Mouse (Mus musculus): ENCODE measurements at regions not wholly inside any gene's neighbourhood (a gene's known extent, or its start where the extent isn't known, plus 50 kb on each side); places are given as distances from the start of the nearest gene placed in this dataset.
A peak's percentile ranks its signal among the peaks of the same experiment; 100 is the strongest.

DNA sequence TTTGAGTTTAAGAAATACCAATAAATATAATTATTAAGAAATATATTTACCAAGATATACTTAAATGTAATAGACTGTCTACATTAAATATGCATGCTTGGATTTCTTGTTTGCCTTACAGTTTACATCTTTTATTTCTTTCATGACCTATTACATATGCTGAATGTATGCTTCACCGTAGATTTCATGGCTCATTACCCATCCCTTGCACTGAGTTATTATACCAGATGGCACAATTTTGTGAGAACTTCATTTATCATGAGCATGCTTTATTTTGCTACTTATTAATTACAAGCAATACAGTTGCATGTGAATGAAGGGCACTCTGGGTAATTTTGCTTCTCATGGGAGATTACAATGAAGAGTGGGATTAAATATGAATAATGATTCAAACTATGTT is 856.0 kb upstream of the Nectin3 start:
- DNase-seq (ENCODE audit: low spot score in 2 of 2): no peak

DNA sequence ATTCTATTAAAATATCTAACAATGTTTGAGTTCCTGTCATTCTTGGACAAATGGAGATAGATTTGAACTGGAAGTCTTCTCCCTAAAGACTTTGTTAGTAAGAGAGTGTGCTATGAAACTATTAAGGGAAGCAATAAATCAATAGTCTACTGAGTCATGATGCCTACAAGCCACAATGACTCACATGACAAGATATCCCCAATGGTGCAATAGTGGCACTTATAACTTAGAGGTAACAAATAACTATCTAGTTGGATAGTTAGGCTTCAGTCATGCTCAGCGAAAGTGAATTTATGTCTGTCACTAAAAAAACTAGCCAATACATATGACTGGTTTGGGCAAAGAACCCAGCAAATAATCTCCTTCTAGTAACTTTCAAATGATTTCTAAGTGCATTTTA is 889.1 kb upstream of the Dppa4 start:
- no peak for DNase-seq (ENCODE audit: low spot score in 2 of 2)

DNA sequence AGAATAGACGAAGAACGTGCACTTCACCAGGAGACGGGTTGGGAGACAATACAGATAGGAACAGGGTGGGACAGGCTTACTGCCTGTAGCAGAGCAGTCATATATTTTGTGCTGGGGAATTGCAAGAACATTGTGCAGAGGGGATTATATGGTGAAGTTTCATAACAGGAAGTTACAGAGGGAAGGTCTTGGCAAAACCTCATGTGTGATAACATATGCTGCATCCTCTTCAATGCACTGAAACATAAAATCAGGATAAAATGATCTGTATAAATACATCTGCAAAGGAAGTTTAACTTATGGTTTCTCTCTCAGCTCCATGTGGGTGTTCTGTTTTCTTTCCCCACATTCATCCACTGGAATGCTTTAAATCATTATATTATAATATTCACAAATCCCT is 876.5 kb upstream of the Dppa4 start:
- DNase-seq (ENCODE audit: low spot score in 2 of 2): no peak

DNA sequence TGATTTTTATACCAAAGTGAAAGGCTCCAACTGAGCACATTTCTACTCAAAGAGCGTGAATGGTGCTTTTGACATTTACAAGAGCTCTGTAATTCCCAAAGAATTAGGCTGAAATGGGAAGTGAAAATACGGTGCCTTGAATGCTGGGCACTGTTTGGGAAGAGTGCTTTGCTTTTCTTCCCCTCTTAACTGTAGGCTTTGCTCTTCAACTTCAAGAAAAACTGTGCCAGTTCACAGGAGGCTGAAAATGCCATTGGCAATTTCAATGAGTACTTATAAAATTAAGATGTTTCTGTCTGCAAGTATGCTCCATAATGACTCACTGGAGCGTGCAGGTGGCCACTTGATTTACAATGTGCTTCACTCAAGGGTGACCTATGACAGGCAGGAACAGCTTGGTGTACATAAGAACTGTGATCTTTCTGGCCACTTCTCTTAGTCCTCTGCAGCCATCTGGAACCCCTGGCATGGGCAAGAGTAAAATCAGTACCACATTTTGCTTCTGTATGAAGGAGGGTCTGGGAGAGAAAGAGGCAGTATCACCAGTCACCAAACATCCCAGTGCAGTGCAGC is 864.8 kb upstream of the Dppa4 start:
- DNase-seq (ENCODE audit: low spot score in 2 of 2): peak in 1 of 2 experiments; percentile 3

DNA sequence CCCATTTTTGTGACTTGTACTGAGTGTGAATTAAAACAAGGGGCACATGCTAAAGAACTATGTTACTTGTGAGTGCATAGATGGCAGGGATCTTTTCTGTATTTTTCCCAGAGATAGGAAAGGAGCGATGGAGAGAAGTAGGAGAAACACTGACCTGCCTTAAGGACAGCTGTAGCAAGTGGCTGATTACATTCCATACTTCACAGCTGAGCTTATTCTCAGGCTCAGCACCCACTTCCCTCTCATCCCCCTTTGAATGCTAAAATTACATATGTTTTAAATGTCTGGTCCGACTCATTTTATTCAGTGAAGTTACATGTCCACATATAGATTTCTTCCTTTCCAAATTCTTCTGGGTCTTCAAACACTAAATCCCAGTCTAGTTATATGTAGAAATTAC is 838.5 kb upstream of the Dppa4 start:
- DNase-seq (ENCODE audit: low spot score in 2 of 2): no peak

DNA sequence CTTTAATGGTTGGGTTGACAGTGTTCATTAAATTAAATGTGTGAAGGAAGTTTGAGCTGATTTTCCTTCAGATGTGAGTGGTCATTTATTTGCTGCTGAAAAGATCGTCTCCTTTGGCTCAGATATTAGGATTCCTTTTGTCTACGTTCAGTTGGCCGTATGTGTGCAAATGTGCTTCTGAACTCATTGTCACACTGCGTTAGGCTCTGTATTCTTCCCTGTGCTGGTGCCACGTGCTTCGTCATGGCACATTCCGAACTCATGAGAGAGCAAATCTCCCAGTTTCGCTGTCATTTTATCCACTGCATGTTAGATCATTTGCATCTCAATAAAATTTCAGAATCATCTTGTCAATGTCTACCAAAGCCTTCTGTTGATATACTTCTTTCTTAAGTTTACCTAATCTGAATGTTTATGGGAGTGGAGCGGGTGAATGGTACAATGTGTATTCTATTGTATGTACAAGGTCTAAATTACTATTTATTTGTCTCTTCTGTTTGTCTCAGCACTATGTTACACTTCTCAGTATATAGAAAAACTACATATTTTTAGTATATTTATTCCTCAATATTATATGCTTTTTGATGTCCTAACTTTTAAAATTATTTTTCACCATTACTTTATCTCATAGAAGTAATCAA is 808.0 kb upstream of the Dppa4 start:
- no peak for DNase-seq (ENCODE audit: low spot score in 2 of 2)

DNA sequence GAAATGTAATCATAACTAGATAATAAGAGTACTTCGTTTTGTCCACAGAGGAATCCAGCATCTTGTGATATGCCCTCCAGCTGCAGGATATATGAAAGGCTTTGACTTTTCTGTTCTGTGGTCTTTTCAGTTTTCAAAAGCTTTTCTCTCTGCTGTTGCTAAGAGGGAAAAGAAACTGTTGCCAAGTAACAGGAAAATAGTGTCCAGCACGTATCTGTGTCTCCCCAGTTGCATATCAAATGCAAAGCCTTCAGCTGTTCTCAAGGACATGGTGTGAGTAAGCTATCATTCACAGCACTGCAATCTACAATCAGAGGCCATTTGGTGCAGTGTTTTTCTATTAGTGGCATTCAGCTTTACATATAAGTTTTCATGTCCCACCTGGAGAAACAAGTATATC is 801.5 kb upstream of the Dppa4 start:
- DNase-seq (ENCODE audit: low spot score in 2 of 2): no peak

DNA sequence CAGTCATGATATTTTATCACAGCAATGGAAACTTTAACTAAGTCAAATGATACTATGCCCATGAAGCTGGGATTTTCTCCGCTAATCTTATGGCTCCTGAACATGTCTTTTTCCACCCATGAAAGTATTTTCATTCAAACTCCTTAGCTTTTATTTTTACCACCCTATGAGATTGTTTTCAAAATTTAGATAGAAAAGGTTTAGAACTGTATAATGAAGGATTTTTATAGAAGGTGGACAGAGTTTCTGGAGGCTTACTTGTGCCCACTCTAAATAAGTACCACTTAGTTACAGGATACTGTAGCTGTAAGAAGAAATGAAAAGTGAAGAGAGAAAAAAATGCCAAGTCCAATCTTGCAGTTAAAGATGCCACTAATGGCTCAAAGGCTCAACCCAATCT is 795.0 kb upstream of the Dppa4 start:
- DNase-seq (ENCODE audit: low spot score in 2 of 2): no peak

DNA sequence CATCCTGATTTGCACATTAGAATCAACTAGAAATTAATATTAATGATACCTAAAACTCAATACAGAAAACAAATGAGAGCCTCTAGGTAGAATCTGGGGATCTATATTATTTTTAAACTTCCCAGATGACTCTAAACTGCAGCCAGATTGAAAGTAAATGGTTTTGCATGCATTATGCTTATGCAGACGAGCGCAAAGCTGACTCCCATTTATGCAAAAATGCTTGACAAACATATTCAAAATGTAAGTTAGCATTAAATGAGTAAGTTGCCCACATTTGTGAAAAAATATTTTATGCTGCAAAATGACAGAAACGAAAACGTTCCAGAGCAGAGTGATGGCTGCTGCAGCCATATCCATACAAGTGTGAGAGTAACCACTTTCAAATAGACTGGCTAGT is 757.7 kb upstream of the Dppa4 start:
- no peak for DNase-seq (ENCODE audit: low spot score in 2 of 2)

DNA sequence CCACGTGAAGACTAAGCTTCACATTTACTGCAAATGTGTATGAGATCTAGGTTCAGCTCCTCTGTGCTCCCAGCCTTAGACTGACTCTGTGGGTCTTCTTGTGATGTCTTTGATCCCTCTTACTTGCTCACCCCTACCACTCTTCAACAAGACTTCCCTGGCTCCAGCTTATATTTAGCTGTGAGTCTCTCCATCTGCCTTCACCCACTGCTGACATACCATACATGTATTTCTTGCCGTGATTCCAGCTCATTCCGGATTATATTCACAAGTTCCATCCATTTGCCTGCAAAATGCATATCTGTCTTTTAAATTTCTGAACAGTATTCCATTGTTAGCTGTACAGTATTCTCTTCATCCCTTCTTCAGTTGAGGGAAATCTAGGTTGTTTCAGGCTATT is 756.9 kb upstream of the Dppa4 start:
- DNase-seq (ENCODE audit: low spot score in 2 of 2): no peak

DNA sequence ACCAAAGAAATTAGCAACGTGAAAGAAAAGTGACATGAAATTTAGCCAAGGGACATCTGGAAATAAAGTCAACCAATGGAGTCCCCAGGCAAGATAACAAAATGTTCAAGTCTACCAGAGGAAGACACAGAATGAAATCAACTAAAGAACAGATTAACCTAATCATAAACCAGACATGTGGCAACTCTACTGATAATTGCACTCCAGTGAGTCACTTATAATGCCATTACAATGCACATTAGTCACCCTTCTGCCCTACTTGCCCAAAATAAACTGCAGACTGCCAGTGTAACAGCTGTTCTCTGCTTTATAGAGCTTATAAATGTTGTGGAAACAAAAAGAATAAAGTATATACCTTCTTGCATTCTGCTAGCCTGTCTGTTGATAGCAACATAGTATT is 747.0 kb upstream of the Dppa4 start:
- peak in 1 of 2 experiments; percentile 11 for DNase-seq (ENCODE audit: low spot score in 2 of 2)

DNA sequence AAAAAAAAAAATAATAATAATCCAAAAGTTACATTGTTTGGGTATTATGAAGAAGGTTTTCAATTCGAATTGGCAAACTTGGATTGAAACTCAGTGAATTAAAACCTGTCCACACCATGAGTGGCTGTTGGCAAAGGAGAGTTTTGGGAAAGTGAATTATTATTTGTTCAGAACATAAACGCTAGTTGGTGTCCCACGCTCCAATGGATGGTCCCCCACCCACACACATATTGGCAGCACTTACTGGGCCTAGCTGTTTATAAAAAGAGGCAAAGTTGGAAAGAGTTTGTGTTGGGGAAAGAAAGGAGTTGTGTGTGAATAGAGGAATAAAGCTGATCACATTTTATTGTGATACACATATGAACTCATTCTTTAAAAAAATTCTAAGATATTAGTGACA is 732.4 kb upstream of the Dppa4 start:
- peak in 1 of 2 experiments; percentile 67 for DNase-seq (ENCODE audit: low spot score in 2 of 2)

DNA sequence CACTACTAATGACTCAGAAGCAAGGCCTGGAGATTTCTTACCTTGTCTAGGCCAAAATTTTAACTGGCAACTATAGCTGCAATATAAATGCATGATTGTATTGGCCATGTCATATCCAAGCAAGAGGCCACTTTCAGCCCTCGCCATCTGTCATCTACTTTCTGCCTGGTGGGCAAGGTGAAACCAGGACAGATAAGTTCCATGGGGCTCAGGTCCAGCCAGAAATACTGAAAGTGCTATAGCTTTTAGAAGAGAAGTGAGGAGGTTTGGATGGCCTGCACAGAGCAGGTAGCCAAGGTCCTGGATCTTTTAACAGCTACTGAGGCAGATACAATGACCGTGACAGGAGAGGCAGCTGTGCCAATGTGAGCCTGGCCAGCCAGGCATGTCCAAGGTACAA is 715.5 kb upstream of the Dppa4 start:
- DNase-seq (ENCODE audit: low spot score in 2 of 2): no peak

DNA sequence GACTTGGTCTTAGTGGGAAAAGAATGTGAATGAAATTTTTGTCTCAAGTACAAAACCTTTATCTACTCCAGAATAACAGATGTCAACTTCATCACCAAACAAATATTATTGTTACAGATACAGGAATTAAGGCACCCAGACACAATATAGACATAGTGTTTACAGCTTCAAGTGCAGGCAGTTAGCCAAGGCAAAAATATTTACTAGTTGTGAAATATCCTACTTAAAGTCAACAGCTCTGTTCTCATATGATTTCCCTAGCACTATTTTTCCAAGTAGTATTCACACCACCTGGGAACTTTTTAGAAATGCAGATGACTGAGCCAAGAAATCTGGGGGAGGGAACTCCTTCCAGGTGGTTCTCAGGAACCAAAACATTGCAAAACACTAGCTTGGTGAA is 684.1 kb upstream of the Dppa4 start:
- DNase-seq (ENCODE audit: low spot score in 2 of 2): no peak
